Mouse (Mus musculus): ENCODE results near the gene Nup93.

DNA sequence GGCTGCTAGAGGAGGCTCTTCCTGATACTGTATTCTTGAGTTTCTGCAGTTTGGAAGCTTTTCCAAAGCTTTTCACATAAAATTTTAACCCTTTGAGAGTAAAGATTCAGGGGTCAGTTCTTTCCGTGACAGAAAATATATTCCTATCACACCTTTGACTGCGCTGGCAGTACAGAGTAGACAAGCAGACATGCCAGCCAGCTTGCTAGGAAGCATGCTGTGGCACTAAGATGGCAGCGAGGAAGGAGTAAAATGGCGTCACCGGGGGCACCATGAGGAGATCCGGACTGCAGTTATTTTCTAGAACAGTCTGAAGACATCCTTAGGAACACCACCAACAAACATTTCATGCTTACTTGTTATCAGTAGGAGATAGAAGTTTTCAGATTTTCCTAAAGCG is 55.9 kb downstream of the Nup93 start:
- TF ChIP-seq POLR2A (IDR thresholded peaks at IDR 0.05; ENCODE audit: borderline replicate concordance, insufficient read depth, low read length) (no peak), CTCF (IDR thresholded peaks at IDR 0.05; ENCODE audit: borderline replicate concordance, insufficient read depth, low read depth, low read length) (no peak)

Data from cerebellum, adult 2 months (tissue).